Mouse (Mus musculus) lung, postnatal 25 days (tissue): ENCODE results near the gene Tmem159.

Source experiments
- DNase-seq: peaks from one replicate; pipeline ENCODE4 v3.0.0; 2022; ENCODE audit warnings: low spot score

Gene Tmem159

GRCm38 (mm10) chr7:120102164-120102972 lies at the start of gene Tmem159:
Tmem159 (plus strand) TSS chr7:120102353.
- DNase-seq, result peak; percentile 90

DNA sequence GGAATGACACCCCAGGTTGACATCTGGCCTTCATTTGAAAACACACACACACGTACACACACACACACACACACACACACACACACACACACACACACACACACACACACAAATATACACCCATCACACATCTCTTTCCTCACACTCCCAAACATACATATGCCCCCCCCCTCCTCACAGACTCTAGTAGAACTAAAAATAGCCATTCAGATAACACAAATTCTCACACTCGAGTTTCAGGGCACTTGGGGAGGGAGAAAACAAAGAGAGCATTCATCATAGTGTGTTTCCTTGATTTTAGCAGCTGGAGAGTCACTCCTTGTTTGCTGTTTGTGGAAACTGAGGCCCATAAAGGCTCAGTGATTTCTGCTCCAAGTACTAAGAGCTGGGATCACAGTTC lies 48.1 kb upstream of the Tmem159 start:
- DNase-seq, result no peak

GRCm38 (mm10) chr7:120055479-120055878 lies 46.7 kb upstream of the Tmem159 start:
- no peak for DNase-seq

DNA sequence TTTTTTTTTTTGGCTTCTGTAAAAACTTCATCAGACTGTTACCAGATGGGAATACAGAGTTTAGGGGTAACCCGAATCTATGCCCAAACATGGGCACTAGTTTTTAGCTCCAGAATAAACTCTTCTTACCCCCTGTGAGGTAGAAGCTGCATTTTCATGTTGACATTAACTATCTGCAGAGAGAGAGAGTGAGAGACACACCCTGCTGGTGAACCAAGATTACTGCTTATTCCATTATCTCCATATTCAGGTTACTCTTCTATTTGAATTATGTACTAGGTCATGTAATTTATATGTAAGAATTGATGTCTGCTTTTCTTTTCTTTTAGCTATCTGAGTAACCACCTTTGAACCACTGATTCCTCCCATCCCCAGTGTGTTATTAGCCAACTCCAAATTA lies 38.1 kb upstream of the Tmem159 start:
- DNase-seq, result no peak

- DNase-seq, result no peak
Measured at GRCm38 (mm10) chr7:120068114-120068513, 34.0 kb upstream of the Tmem159 start.

DNA sequence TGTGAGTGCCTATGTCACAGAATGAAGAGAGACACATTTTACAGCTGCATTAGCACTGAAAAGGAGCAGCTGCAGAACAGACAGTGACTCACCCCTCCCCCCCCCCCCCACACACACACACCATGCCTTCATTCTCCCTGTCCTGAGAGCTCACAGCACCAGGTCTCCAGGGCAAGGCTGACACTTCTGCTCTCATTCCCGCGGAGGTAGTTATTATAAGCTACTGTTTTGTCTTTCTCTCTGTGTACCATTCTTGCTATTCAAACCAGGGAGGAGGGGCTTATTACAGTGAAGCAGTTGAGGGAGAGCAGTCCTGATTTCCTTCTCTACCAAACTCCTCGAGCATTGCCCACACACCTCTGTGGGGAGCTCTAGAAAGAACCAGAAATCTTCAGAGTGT lies 33.0 kb upstream of the Tmem159 start:
- DNase-seq, result no peak

DNA sequence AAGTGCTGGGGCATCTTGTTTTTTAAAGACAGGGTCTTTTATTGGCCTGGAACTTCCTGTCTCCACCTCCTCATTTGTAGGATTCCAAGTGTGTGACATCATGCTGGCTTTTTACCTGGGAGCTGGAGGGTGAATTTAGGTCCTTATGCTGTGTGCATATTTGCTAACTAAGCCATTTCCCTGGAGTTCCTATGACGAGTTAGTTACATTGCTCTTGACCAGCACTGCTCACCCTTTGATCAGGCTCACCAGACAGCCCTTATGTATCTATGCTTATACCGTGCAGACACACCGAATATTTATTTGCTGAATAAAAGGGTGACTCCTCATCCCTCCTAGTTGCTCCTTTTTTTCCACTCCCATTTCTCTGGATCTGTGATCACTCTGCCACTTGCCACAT lies 22.0 kb upstream of the Tmem159 start:
- DNase-seq, result no peak

- no peak for DNase-seq
Measured at GRCm38 (mm10) chr7:120093033-120093432, 9.1 kb upstream of the Tmem159 start.

GRCm38 (mm10) chr7:120094216-120094615 lies 7.9 kb upstream of the Tmem159 start:
- DNase-seq, result no peak

DNA sequence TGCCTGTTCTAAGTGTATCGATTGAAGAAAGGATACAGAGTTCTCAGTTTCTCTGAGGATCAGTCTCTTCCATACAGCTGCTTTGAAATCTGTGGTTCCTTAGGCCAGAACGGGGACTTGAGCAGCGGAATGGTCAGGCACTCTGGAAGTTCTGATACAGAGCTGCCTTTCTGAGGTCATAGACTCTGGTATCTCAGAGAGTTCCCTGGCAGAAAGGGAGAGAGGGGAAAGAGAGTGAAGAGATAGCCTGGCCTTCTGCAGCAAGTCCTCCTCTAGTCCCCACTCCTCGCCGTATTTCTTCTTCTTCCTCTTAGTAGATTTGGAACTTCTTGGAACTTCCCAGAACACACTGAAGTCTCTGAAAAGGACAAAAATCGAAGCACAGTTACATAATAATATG lies 7.0 kb upstream of the Tmem159 start, which contains the start of gene Dnah3:
Gene Dnah3, minus strand, starts transcription at position 101 of the 400 bp plus-strand sequence.
- DNase-seq, result no peak

DNA sequence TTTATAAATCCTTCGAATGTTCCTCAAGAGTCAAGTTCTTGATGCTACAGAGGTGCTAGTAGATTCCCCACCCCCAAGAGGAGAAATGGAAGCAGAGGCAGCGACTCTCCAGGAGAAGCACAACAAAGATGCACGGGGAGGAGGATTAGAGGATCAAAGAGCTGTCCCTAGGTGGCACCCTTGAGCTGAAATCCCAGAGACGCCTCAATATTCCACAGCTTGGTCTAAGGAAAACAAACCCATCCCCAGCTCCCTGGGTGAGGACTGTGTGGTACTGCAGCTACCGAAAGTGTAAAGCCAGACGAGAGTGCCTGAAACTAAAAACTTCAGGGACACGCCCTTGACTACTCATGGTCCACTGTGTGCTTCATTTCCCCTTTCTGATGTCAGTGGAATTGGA lies 4.3 kb upstream of the Tmem159 start:
- peak; percentile 65 for DNase-seq

DNA sequence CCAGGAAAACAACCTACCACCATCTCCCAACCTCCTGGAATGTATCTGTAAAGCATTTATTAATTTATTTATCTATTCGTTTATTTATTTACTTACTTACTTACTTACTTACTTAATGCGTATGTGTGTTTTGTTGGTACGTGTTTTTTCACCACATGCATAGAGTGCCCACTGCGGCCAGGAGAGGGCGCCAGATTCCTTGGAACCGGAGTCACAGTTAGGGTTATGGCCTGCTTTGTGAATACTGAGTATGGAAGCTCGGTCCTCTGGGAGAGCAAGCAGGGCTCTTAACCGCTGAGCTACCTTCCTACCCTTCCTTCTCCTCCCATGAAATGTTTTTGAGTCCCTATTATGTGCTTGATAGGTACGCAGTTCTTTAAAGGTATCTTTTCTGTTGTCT lies 3.8 kb upstream of the Tmem159 start:
- peak; percentile 84 for DNase-seq

GRCm38 (mm10) chr7:120103019-120103567 lies 940 bp downstream of the Tmem159 start:
- peak; percentile 60 for DNase-seq

GRCm38 (mm10) chr7:120104975-120105374 lies 2.8 kb downstream of the Tmem159 start:
- DNase-seq, result no peak

DNA sequence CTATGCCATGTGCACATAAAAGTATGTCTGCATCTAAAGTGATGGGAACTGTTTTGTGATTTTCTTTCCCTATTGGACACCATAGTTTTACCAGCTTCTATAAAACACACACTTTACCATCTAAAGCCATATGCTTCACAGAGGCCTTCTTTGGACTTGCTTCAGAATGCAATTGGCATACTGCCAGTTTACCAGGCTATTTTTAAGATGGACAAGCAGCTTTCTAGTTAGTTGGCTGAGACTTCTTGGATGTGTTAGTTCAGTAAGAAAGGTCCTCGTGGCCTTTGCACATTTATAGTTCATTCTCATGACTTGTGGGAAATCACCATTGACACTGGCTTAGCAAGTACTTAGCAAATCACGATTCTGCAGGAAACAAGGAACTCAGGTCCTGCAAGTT lies 4.2 kb downstream of the Tmem159 start:
- DNase-seq, result no peak

DNA sequence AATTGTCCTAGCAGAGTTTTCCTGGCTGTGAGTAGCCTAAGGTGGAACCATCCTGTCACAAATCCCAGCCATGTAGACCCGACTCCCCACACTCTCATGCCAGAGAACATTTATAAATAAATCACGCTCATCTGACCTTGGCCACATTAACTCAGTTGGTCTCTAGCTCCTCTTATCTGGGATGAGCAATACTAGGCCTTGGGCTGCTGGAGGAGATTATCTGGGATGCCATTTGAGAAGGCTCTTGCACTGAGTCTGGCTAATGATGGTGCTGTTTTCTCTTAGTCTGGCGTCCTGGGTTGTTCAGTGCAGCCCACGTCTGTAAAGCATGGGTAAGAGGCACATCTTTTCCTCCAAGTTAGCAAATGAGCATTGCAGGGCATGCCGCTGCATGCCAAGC lies 7.5 kb downstream of the Tmem159 start:
- no peak for DNase-seq

DNA sequence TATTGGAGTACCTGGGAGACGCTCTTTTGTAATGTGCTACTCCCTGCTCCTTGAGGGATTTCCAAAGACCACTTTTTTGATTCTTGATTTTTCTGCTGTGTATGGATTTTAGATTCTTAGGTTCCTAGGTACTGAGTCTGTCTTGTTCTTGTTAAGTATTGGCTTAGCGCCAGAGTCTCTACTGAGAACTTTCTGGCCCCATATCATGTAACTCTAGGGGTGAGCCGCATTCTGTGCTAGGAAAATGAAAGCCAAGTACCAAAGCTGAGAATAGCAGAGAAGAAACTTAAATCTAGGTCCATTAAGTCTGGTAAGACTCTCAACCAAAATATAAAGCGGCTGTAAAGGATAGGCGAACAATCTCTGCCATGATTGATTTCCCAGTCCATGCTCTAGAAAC lies 14.8 kb downstream of the Tmem159 start:
- no peak for DNase-seq

DNA sequence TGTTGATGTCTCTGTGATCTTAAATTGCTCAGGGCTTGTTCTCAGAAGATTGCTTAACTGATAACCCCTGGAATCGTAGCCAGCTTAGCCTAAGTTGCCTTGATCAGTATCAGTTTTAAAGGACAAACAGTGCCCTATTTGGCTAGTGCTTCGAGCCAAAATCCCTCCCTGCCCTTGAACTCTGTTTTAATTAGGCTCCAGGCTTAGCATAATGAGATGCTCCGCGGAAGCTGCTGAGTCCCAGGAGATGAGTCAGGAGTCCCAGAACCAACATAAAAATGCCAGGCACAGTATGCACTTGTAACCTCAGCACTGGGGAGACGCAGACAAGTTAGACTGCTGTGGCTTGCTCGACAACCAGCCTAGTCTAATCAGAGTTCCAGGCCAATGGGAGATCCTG lies 15.4 kb downstream of the Tmem159 start:
- DNase-seq, result no peak

DNA sequence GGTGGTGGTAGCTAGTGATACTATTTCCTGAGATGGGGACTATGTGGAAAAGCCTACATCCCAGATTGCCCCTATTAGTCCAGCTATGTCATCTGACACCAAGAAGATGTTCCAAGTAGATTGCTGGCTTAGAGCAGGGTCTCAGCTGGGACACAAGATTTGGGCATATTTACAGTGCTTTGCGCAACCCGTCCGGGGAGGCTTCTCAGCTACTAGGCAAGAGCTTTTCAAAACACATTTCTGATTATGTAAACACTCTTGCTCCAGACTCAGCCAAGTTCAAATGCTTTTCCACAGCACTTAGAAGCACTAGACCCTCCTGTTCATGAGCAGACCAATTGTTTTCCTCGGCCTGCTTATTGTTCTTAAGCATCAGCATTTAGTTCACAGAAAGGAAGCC lies 21.6 kb downstream of the Tmem159 start:
- peak; percentile 76 for DNase-seq

DNA sequence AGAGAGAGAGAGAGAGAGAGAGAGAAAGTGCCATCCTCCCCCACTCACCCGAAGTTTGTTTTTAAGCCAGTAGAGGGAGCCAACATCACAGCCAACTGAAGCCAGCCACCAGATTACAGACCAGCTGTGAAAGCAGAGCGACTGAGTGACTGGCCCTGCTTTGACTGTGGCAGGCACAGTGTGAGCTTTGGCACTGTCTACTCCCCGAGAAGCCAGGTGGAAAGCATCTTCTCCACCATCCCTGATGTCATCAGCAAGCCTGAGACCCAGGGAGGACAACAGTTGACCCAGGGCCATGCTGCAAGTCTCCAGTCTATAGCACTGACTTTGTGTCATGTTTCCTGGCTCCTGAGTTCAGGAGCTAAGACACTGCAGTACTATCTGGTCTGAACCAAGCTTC lies 22.7 kb downstream of the Tmem159 start:
- DNase-seq, result peak; percentile 83

DNA sequence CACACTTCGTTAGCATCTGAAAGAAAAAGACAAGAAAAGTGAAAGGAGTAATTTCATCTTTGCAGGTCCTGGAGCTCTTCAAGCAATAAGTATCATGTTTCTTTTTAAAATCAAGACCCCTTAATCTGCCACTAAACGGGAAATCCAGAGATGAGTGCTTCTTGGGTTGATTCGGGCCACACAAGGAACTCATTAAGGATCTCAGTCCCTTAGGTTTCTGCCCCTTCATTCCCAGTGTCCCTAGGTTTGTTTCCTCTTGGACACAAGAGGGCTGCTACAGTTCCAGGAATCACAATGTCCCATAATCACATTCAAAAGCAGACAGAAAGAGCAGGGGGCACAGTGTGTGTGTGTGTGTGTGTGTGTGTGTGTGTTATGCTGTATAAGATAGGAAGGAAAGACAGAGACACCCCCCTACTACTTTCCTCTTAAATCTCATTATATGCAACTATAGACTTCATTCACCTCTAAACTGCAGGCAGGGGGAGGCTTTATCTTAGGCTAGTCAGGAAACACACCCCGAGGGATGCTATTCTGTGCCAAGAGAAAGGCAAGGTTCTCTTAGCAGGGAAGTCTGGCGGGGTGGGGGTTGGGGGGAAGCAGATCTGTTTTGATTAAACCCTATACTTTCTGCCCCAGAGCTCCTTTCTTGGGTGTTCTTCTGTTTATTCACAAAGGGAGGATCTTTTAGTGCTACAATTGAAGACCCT lies 25.0 kb downstream of the Tmem159 start:
- DNase-seq, result no peak

DNA sequence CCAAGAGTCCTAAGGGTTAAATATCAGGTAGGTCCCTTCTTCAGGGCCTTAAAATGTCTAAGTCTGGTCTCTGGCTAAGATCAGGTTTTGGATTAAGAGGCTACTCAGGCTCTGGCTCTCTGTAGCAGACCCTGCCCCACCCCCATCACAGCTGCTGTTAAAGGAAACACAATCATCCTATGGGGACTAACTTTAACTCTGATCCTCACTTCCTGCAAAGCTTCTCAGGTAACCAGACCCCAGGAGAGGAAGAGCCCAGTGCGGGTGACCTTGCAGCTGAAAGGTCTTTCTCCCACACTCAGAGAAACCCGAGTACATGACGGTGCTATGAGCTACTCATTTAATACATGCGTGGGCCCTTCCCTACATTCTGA lies 25.5 kb downstream of the Tmem159 start:
- no peak for DNase-seq

DNA sequence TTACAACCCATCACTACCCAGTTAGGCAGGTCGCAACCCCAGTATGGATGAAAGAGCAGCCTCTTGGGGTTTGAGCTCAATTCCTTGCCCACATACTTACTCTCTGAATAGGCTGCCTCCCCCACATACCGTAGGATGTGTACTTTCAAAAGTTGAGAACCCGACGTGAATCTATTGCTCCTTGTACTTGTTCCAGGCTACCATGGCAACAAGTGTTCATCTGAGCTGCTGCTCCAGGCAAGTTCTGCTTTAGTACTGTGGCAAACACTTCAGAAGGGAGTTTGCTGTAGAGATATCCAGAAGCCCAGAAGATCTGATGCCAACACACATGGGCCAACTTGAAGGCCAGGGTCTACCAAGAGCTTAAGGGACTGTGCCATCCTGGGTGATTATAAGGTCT lies 26.8 kb downstream of the Tmem159 start:
- DNase-seq, result peak; percentile 66
